In genomic region chr11:8656448-8657393, GRCm38 (mm10) we compare ENCODE assay signal across 11 mouse cellular contexts. TPM values are rescaled to one million over a fixed set of nuclear protein-coding genes. Genes with fewer than 3 reads are reported as not detected.
DNase-seq lines count a peak whose midpoint lies in the region; ATAC-seq lines count a peak whose summit lies in the region.
"Had no signal": no experiment of that assay in that cellular context is flagged by ENCODE, and none has a peak within 500 bp of the region (broad histone marks: within the 10 kb centered on the region; RNA-seq: fewer than 3 reads in every experiment).

No protein-coding gene starts in this region.

- H3K9me3 ChIP-seq in lung, embryonic 15.5 days: no peaks in the 10 kb centered on the region
- H3K9me3 ChIP-seq in embryonic facial prominence, embryonic 12.5 days: no peaks in the 10 kb centered on the region; the same call in 1 of the 2 replicates
- no peaks in the 10 kb centered on the region for H3K9me3 ChIP-seq in kidney, embryonic 15.5 days (replicated peaks)
- H3K9me3 ChIP-seq in neural tube, embryonic 15.5 days (replicated peaks): no peaks in the 10 kb centered on the region
- H3K9me3 ChIP-seq: midbrain, embryonic 12.5 days had no signal

- H3K4me1 ChIP-seq in lung, embryonic 15.5 days: peaks cover 86% of the 10 kb centered on the region
- peaks cover 72% of the 10 kb centered on the region for H3K4me1 ChIP-seq in embryonic facial prominence, embryonic 12.5 days
- peaks cover 90% of the 10 kb centered on the region for H3K4me1 ChIP-seq in kidney, embryonic 15.5 days
- peaks cover 50% of the 10 kb centered on the region for H3K4me1 ChIP-seq in neural tube, embryonic 15.5 days

- no peak for DNase-seq in lung, postnatal 4 days
- no peak for DNase-seq in right cerebral cortex, postnatal 10 days (ENCODE audit: low spot score in 2 of 2)
- DNase-seq in thymus, postnatal 10 days (ENCODE audit: low spot score in 2 of 2): no peak
- DNase-seq in adrenal gland, postnatal 14 days: no peak
- DNase-seq: right cerebral cortex, postnatal 14 days had no signal

- H3K27me3 ChIP-seq in lung, embryonic 15.5 days: no peaks in the 10 kb centered on the region
- H3K27me3 ChIP-seq in embryonic facial prominence, embryonic 12.5 days: no peaks in the 10 kb centered on the region
- H3K27me3 ChIP-seq in kidney, embryonic 15.5 days: no peaks in the 10 kb centered on the region
- no peaks in the 10 kb centered on the region for H3K27me3 ChIP-seq in neural tube, embryonic 15.5 days (replicated peaks)
- H3K27me3 ChIP-seq: midbrain, embryonic 12.5 days had no signal

- H3K4me2 ChIP-seq in lung, embryonic 15.5 days: no peak overlapping the region
- no peak overlapping the region for H3K4me2 ChIP-seq in embryonic facial prominence, embryonic 12.5 days (replicated peaks)
- H3K4me2 ChIP-seq in kidney, embryonic 15.5 days: no peak overlapping the region
- H3K4me2 ChIP-seq in neural tube, embryonic 15.5 days: no peak overlapping the region
- H3K4me2 ChIP-seq: midbrain, embryonic 12.5 days had no signal

- no peak for ATAC-seq in lung, embryonic 15.5 days (ENCODE audit: borderline replicate concordance, extremely low read depth, low FRiP score, low TSS enrichment)
- peak; percentile 70 for ATAC-seq in embryonic facial prominence, embryonic 12.5 days (ENCODE audit: insufficient number of reproducible peaks, insufficient read depth, low FRiP score, low TSS enrichment)
- ATAC-seq in kidney, embryonic 15.5 days (replicated peaks; ENCODE audit: low FRiP score): peak; percentile 66; the same call in 1 of the 2 replicates
- ATAC-seq in neural tube, embryonic 15.5 days (ENCODE audit: low FRiP score): peak; percentile 79

- peak overlapping the region; percentile 51 for H3K27ac ChIP-seq in lung, embryonic 15.5 days
- peak overlapping the region; percentile 75 for H3K27ac ChIP-seq in embryonic facial prominence, embryonic 12.5 days
- H3K27ac ChIP-seq in kidney, embryonic 15.5 days: peak overlapping the region; percentile 75
- peak overlapping the region; percentile 54 for H3K27ac ChIP-seq in neural tube, embryonic 15.5 days (replicated peaks)
- H3K27ac ChIP-seq: midbrain, embryonic 12.5 days had no signal

- H3K4me3 ChIP-seq in lung, embryonic 15.5 days: no peak overlapping the region
- no peak overlapping the region for H3K4me3 ChIP-seq in embryonic facial prominence, embryonic 12.5 days
- H3K4me3 ChIP-seq in kidney, embryonic 15.5 days (replicated peaks): no peak overlapping the region
- no peak overlapping the region for H3K4me3 ChIP-seq in neural tube, embryonic 15.5 days (replicated peaks)
- H3K4me3 ChIP-seq: midbrain, embryonic 12.5 days had no signal

- peaks cover 8% of the 10 kb centered on the region; the same call in 1 of the 2 replicates for H3K36me3 ChIP-seq in lung, embryonic 15.5 days
- H3K36me3 ChIP-seq in embryonic facial prominence, embryonic 12.5 days: 0 out of 2 replicates have a peak, but pooled peaks cover 5% of the 10 kb centered on the region
- peaks cover 7% of the 10 kb centered on the region for H3K36me3 ChIP-seq in kidney, embryonic 15.5 days
- H3K36me3 ChIP-seq in neural tube, embryonic 15.5 days: no peaks in the 10 kb centered on the region
- H3K36me3 ChIP-seq: midbrain, embryonic 12.5 days had no signal

- no peak overlapping the region for H3K9ac ChIP-seq in lung, embryonic 15.5 days
- no peak overlapping the region for H3K9ac ChIP-seq in embryonic facial prominence, embryonic 12.5 days
- no peak overlapping the region for H3K9ac ChIP-seq in kidney, embryonic 15.5 days
- no peak overlapping the region; the same call in 1 of the 2 replicates for H3K9ac ChIP-seq in neural tube, embryonic 15.5 days (replicated peaks)
- H3K9ac ChIP-seq: midbrain, embryonic 12.5 days had no signal

- 58% methylated on average over 12 of the region's 12 CpGs for WGBS in lung, embryonic 15.5 days
- 41% methylated on average over 12 of the region's 12 CpGs for WGBS in embryonic facial prominence, embryonic 12.5 days
- WGBS in kidney, embryonic 15.5 days: 56% methylated on average over 12 of the region's 12 CpGs
- WGBS in neural tube, embryonic 15.5 days: 56% methylated on average over 12 of the region's 12 CpGs

RNA-seq across cellular contexts. Expression of gene Tns3, which starts 7.6 kb away (rescaled TPM):
- polyA plus RNA-seq in lung, embryonic 15.5 days (2015; fragmentation: Nextera tagmentation; extraction: Ambion mirVana): 48.5 and 55.9 TPM in 2 replicates
- 33.0 and 35.5 TPM in 2 replicates for polyA plus RNA-seq in embryonic facial prominence, embryonic 12.5 days (2016; fragmentation: Nextera tagmentation; extraction: Ambion mirVana)
- 25.7 and 27.7 TPM in 2 replicates for polyA plus RNA-seq in kidney, embryonic 15.5 days (2015; fragmentation: Nextera tagmentation; extraction: Ambion mirVana)
- 7.6 and 11.1 TPM in 2 replicates for polyA plus RNA-seq in neural tube, embryonic 15.5 days (2015; fragmentation: Nextera tagmentation; extraction: Ambion mirVana)
- 36.9 and 38.4 TPM in 2 replicates for total RNA-seq in adrenal gland, postnatal 14 days (2021)
- total RNA-seq: MEL had no signal
